Mouse (Mus musculus) CH12.LX (cell line): ENCODE measurements around the gene Mansc1. TPM values are rescaled to one million over a fixed set of nuclear protein-coding genes. Genes with fewer than 3 reads are reported as not detected.

ENCODE experiments used
- DNase-seq: peaks from one replicate; pipeline ENCODE4 v3.0.0-alpha.2; 2013; ENCODE audit errors: extremely low read depth
- H3K27ac ChIP-seq: 2 replicates; pipeline ENCODE4 v1.5.1; 2012; ENCODE audit warnings: low read depth, mild to moderate bottlenecking, control low read depth, moderate library complexity; ENCODE audit not compliant: insufficient read depth
- H3K27me3 ChIP-seq: replicated peaks from 2 replicates; pipeline ENCODE3; 2012; ENCODE audit warnings: inconsistent platforms
- H3K36me3 ChIP-seq, 2 experiments: replicated peaks in 1 of 2; 2 replicates each; pipeline versions ENCODE3 to v1.6.1; 2012; ENCODE audit warnings: inconsistent platforms in 1 of 2, low read length in 1 of 2, mild to moderate bottlenecking in 1 of 2, mixed read lengths in 1 of 2, moderate library complexity in 1 of 2; ENCODE audit not compliant: control insufficient read depth in 1 of 2, insufficient read depth in 1 of 2
- H3K4me1 ChIP-seq, 2 experiments: 2 replicates each; pipeline ENCODE4 v1.6.1; 2012; ENCODE audit warnings: inconsistent platforms in 1 of 2, moderate library complexity in 1 of 2; ENCODE audit not compliant: insufficient read depth in 2 of 2, control insufficient read depth in 1 of 2
- H3K4me2 ChIP-seq: 2 replicates; pipeline ENCODE4 v1.6.1; 2012; ENCODE audit warnings: low read depth, mild to moderate bottlenecking, control low read depth; ENCODE audit not compliant: poor library complexity, insufficient read depth, severe bottlenecking
- H3K4me3 ChIP-seq, 3 experiments: fragments of 150-350 bp in 1 of 3; sonication (generic) in 1 of 3; replicated peaks in 1 of 3; 2 replicates each; pipeline versions ENCODE3 to v1.5.1; 2011 to 2012; ENCODE audit warnings: low read depth in 2 of 3, low read length in 2 of 3, mild to moderate bottlenecking in 2 of 3, moderate library complexity in 2 of 3, control low read depth in 1 of 3, improper control_type of control experiment in 1 of 3, inconsistent platforms in 1 of 3, mixed read lengths in 1 of 3; ENCODE audit not compliant: poor library complexity in 1 of 3
- H3K79me2 ChIP-seq: replicated peaks from 2 replicates; pipeline ENCODE4 v1.6.1; 2012; ENCODE audit warnings: mild to moderate bottlenecking, moderate library complexity; ENCODE audit not compliant: control insufficient read depth, poor library complexity, insufficient read depth, severe bottlenecking; ENCODE audit errors: extremely low read depth
- H3K9ac ChIP-seq: 2 replicates; pipeline ENCODE4 v1.6.1; 2012; ENCODE audit warnings: low read depth, mild to moderate bottlenecking, control low read depth, moderate library complexity; ENCODE audit not compliant: insufficient read depth
- H3K9me3 ChIP-seq: replicated peaks from 2 replicates; pipeline ENCODE3; 2012; ENCODE audit warnings: low read length, inconsistent platforms, mixed read lengths
- CHD1 ChIP-seq: IDR thresholded peaks from 2 replicates; pipeline ENCODE4 v1.6.1; 2012; ENCODE audit warnings: low read depth, low read length, improper control_type of control experiment, inconsistent platforms
- CHD2 ChIP-seq: IDR thresholded peaks from 2 replicates; pipeline ENCODE4 v1.6.1; 2011; ENCODE audit warnings: low read length, improper control_type of control experiment
- CTCF ChIP-seq, 2 experiments: IDR thresholded peaks in 1 of 2; conservative IDR thresholded peaks in 1 of 2; 2 replicates each; pipeline ENCODE4 v1.5.1; 2011 to 2012; ENCODE audit warnings: low read depth in 2 of 2, low read length in 2 of 2, improper control_type of control experiment in 1 of 2, inconsistent platforms in 1 of 2, mild to moderate bottlenecking in 1 of 2, moderate library complexity in 1 of 2
- E2F4 ChIP-seq: IDR thresholded peaks from 2 replicates; pipeline ENCODE4 v1.6.1; 2011; ENCODE audit warnings: low read depth, low read length, improper control_type of control experiment; ENCODE audit not compliant: insufficient replicate concordance
- ELF1 ChIP-seq: IDR thresholded peaks from 2 replicates; pipeline ENCODE4 v1.6.1; 2014; ENCODE audit warnings: low read depth, mild to moderate bottlenecking, inconsistent platforms, low read length, improper control_type of control experiment
- EP300 ChIP-seq: IDR thresholded peaks from 2 replicates; pipeline ENCODE4 v1.6.1; 2011; ENCODE audit warnings: low read length, improper control_type of control experiment
- ETS1 ChIP-seq: conservative IDR thresholded peaks from 2 replicates; pipeline ENCODE4 v1.6.1; 2012; ENCODE audit warnings: low read depth, mild to moderate bottlenecking, inconsistent platforms, low read length, improper control_type of control experiment, moderate library complexity
- GABPA ChIP-seq: IDR thresholded peaks from 2 replicates; pipeline ENCODE4 v1.6.1; 2012; ENCODE audit warnings: low read depth, low read length, improper control_type of control experiment, inconsistent platforms; ENCODE audit not compliant: insufficient replicate concordance
- HCFC1 ChIP-seq: IDR thresholded peaks from 2 replicates; pipeline ENCODE4 v1.6.1; 2012; ENCODE audit warnings: low read depth, mild to moderate bottlenecking, inconsistent platforms, low read length, improper control_type of control experiment
- IRF4 ChIP-seq: IDR thresholded peaks from 2 replicates; pipeline ENCODE4 v1.6.1; 2014; ENCODE audit warnings: low read depth, mild to moderate bottlenecking, inconsistent platforms, low read length, improper control_type of control experiment
- KAT2A ChIP-seq: IDR thresholded peaks from 2 replicates; pipeline ENCODE4 v1.6.1; 2012; ENCODE audit warnings: low read length, improper control_type of control experiment, inconsistent platforms; ENCODE audit not compliant: insufficient replicate concordance
- MAX ChIP-seq: IDR thresholded peaks from 2 replicates; pipeline ENCODE4 v1.6.1; 2011; ENCODE audit warnings: low read length, improper control_type of control experiment
- MEF2A ChIP-seq: IDR thresholded peaks from 2 replicates; pipeline ENCODE4 v1.6.1; 2014; ENCODE audit warnings: low read depth, mild to moderate bottlenecking, inconsistent platforms, low read length, improper control_type of control experiment, borderline replicate concordance
- MXI1 ChIP-seq: IDR thresholded peaks from 2 replicates; pipeline ENCODE4 v1.6.1; 2011; ENCODE audit warnings: mild to moderate bottlenecking, low read depth, low read length, improper control_type of control experiment
- MYC ChIP-seq: IDR thresholded peaks from 2 replicates; pipeline ENCODE4 v1.6.1; 2011; ENCODE audit warnings: low read depth, mild to moderate bottlenecking, improper control_type of control experiment, low read length
- POLR2AphosphoS2 ChIP-seq: IDR thresholded peaks from 2 replicates; pipeline ENCODE4 v1.6.1; 2011; ENCODE audit warnings: low read depth, low read length, improper control_type of control experiment
- RAD21 ChIP-seq: IDR thresholded peaks from 2 replicates; pipeline ENCODE4 v1.6.1; 2011; ENCODE audit warnings: low read depth, mild to moderate bottlenecking, low read length, improper control_type of control experiment, moderate library complexity
- SIN3A ChIP-seq: IDR thresholded peaks from 2 replicates; pipeline ENCODE4 v1.6.1; 2012; ENCODE audit warnings: low read length, improper control_type of control experiment, inconsistent platforms
- SMC3 ChIP-seq: IDR thresholded peaks from 2 replicates; pipeline ENCODE4 v1.6.1; 2011; ENCODE audit warnings: low read depth, low read length, improper control_type of control experiment
- USF1 ChIP-seq: IDR thresholded peaks from 2 replicates; pipeline ENCODE4 v1.6.1; 2014; ENCODE audit warnings: low read depth, mild to moderate bottlenecking, inconsistent platforms, low read length, improper control_type of control experiment
- ZC3H11A ChIP-seq: IDR thresholded peaks from 2 replicates; pipeline ENCODE4 v1.6.1; 2012; ENCODE audit warnings: low read depth, mild to moderate bottlenecking, inconsistent platforms, low read length, improper control_type of control experiment
- ZKSCAN1 ChIP-seq: IDR thresholded peaks from 2 replicates; pipeline ENCODE4 v1.6.1; 2012; ENCODE audit warnings: low read depth, inconsistent platforms, low read length, improper control_type of control experiment, borderline replicate concordance
- ZMIZ1 ChIP-seq: IDR thresholded peaks from 2 replicates; pipeline ENCODE4 v1.6.1; 2012; ENCODE audit warnings: low read depth, mild to moderate bottlenecking, inconsistent platforms, low read length, improper control_type of control experiment
- dilution Hi-C: fragments of 300-500 bp; cut with MboI; formaldehyde crosslinking; loops from 2 replicates; pipeline ENCODE4 v1.14.3; 2020; ENCODE audit warnings: low sequenced_read_pairs; ENCODE audit not compliant: extremely low pct_unique_long_range_greater_than_20kb, extremely low pct_ligation_motif_present
- in situ Hi-C: fragments of 300-500 bp; cut with MboI; formaldehyde crosslinking; loops from 3 replicates; pipeline ENCODE4 v1.14.3; 2019; ENCODE audit warnings: low sequenced_read_pairs, low pct_ligation_motif_present, low pct_unique_long_range_greater_than_20kb, mixed read lengths
- polyA plus RNA-seq: library from polyadenylated mRNA; unstranded; fragments of >175 nt; gene quantifications from 2 replicates; pipeline ENCODE4 v1.2.1, GENCODE M21; 2012; ENCODE audit warnings: low read depth; ENCODE audit not compliant: insufficient read length
- total RNA-seq, 2 experiments: library from RNA; depleted of rRNA; stranded (reverse); fragments of 300-350 nt in 1 of 2; fragments of >200 nt in 1 of 2; gene quantifications; 2 replicates each; pipeline ENCODE4 v1.2.3; 2012 to 2014

The Mansc1 gene
- total and polyA plus RNA-seq, 3 experiments = not detected

DNA sequence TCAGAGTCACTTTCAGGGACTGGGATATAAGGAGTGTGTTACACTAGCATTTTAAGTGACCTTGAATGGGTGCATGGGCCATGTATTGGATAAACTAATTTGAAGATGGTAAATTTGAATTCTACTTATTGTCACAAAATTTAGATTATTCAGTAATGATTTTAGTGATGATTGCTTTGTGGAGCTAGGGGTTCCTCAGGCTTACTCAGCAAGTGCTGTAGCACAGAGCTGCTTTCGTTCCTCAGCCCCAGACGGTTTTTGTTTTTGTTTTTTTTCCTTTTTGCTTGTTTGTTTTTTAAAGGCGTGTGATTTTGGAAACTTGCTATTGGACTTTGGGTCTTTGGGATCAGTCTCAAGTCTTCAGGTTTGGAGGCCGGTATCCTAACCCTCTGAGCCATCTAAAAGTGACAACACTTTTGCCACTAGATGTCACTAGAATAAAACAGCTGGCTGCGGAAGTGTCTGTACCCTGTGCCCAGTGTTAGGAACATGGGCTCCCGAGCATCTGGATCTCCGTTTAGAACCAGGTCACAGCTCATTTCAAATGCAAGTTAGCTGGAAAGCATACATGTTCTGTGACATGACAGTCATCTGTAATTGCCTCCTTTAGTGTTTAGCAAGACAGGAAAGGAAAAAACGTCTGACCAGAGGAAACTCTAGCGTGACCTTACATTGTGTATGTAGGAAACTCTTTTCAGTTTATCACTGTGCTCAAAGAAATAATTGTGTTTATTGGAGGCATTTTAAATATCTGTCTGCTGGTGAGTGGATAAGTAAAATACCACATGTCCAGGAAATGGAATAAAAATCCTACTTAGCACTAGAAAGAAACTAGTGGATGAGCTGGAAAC, 27.0 kb upstream of the Mansc1 start:
- H3K9me3 ChIP-seq = no peaks in the 10 kb centered on the region
- in situ Hi-C loops = no loop called here

DNA sequence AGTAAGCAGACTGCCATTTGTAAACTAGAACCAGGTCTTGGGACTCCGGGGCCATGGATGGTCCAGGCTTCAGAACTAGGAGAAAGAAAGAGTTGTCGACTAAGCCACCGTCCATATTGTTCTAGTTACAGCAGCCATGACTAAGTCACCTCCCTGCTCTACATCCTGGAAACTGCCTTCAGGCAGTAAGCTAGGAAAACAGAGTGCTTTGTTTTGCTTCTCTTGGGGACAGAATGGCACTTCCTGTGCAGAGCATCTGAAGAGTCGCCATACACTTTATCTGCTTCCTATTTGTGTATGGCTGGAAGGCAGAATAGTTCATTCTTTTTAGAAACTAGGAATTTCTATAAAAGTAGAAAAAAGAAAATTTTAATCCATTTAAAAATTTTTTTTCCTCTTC, 24.2 kb upstream of the Mansc1 start:
- Histone ChIP-seq H3K9me3 (no peaks in the 10 kb centered on the region), H3K4me1 (peaks cover 0 to 4% of the 10 kb centered on the region in 2 experiments; a peak in 1 of 4 replicates), H3K79me2 (no peaks in the 10 kb centered on the region), H3K9ac (no peak overlapping the region), H3K36me3 (peaks cover 0 to 16% of the 10 kb centered on the region in 2 experiments), H3K27ac (no peak overlapping the region), H3K27me3 (no peaks in the 10 kb centered on the region), H3K4me3 (no peak overlapping the region), H3K4me2 (no peak overlapping the region)
- dilution Hi-C loops (no loop called here), in situ Hi-C loops (no loop called here)
- TF ChIP-seq E2F4 = no peak
- no peak for TF ChIP-seq SMC3
- no peak for TF ChIP-seq KAT2A
- no peak for TF ChIP-seq EP300
- no peak for TF ChIP-seq HCFC1
- TF ChIP-seq ZMIZ1 = no peak
- TF ChIP-seq CTCF (conservative IDR thresholded peaks at IDR 0.05 in 1 of 2, IDR thresholded peaks at IDR 0.05 in 1 of 2; ENCODE audit: low read depth in 2 of 2, low read length in 2 of 2) = no peak
- no peak for TF ChIP-seq CHD1
- no peak for TF ChIP-seq GABPA
- TF ChIP-seq MYC = no peak
- TF ChIP-seq SIN3A = no peak
- TF ChIP-seq ETS1 = no peak
- TF ChIP-seq IRF4 = no peak
- no peak for TF ChIP-seq ZKSCAN1
- no peak for TF ChIP-seq MXI1
- TF ChIP-seq USF1 = no peak
- TF ChIP-seq MEF2A = no peak
- DNase-seq = no peak

More for the DNA sequence above, 27.0 kb upstream of the Mansc1 start:
- no peaks in the 10 kb centered on the region for H3K79me2 ChIP-seq
- dilution Hi-C loops = no loop called here
- no peak overlapping the region for H3K9ac ChIP-seq
- peaks cover 0 to 17% of the 10 kb centered on the region in 2 experiments for H3K36me3 ChIP-seq
- TF ChIP-seq ELF1 (peak; percentile 45; the same call in 1 of the 2 replicates), MAX (no peak), CHD2 (no peak), MYC (0 out of 2 replicates have a peak, but pooled peaks have one; percentile 22), POLR2AphosphoS2 (no peak), RAD21 (peak; percentile 93), CTCF (conservative IDR thresholded peaks at IDR 0.05 in 1 of 2, IDR thresholded peaks at IDR 0.05 in 1 of 2; ENCODE audit: low read depth in 2 of 2, low read length in 2 of 2) (peak in 1 of 2 experiments; percentile 92; a peak in 2 of 4 replicates), ZC3H11A (peak; percentile 61), SMC3 (peak; percentile 84)
- H3K4me1 ChIP-seq = peaks cover 0 to 4% of the 10 kb centered on the region in 2 experiments; a peak in 1 of 4 replicates
- peak; percentile 53 for DNase-seq
- no peak overlapping the region for H3K4me3 ChIP-seq
- H3K27me3 ChIP-seq = no peaks in the 10 kb centered on the region
- no peak overlapping the region for H3K27ac ChIP-seq
- H3K4me2 ChIP-seq = peak overlapping the region; percentile 42; the same call in 1 of the 2 replicates
